Mouse (Mus musculus) mature B cell (primary cell): ENCODE results near the gene Pex3.
"Not testable (repeated sequence)": the region's sequence is repeated elsewhere in the genome, so short reads cannot be mapped to it uniquely, and the experiment has no call there.

Experiments used
- in situ Hi-C: fragments of 300-500 bp; cut with MboI; formaldehyde crosslinking; loops from 2 replicates; pipeline ENCODE4 v1.14.3; 2019

Gene Pex3

GRCm38 (mm10) chr10:13536706-13537105 is 16.2 kb downstream of the Pex3 start:
- in situ Hi-C loops: no loop called here

GRCm38 (mm10) chr10:13534751-13535150 is 18.2 kb downstream of the Pex3 start:
- in situ Hi-C loops: no loop called here

GRCm38 (mm10) chr10:13528155-13528554 is 24.8 kb downstream of the Pex3 start:
- in situ Hi-C loops: no loop called here

GRCm38 (mm10) chr10:13521857-13522256 is 31.1 kb downstream of the Pex3 start:
- in situ Hi-C loops: no loop called here

- in situ Hi-C loops: no loop called here
Observed at GRCm38 (mm10) chr10:13502371-13502770, 50.6 kb downstream of the Pex3 start.

- in situ Hi-C loops: not testable (repeated sequence)
Observed at GRCm38 (mm10) chr10:13501533-13501932, 51.4 kb downstream of the Pex3 start.

GRCm38 (mm10) chr10:13500938-13501496 is 51.9 kb downstream of the Pex3 start:
- in situ Hi-C loops: no loop called here

- in situ Hi-C loops: no loop called here
Observed at GRCm38 (mm10) chr10:13500473-13500872, 52.5 kb downstream of the Pex3 start.

GRCm38 (mm10) chr10:13499331-13499730 is 53.6 kb downstream of the Pex3 start, which contains the start of gene Fuca2:
TSS of gene Fuca2 (plus strand) at chr10:13499540.
- in situ Hi-C loops: no loop called here

GRCm38 (mm10) chr10:13496315-13496714 is 56.6 kb downstream of the Pex3 start:
- in situ Hi-C loops: no loop called here

GRCm38 (mm10) chr10:13493978-13494686 is 58.8 kb downstream of the Pex3 start:
- in situ Hi-C loops: no loop called here

GRCm38 (mm10) chr10:13489671-13490070 is 63.3 kb downstream of the Pex3 start:
- in situ Hi-C loops: no loop called here

- in situ Hi-C loops: no loop called here
Observed at GRCm38 (mm10) chr10:13485958-13486357, 67.0 kb downstream of the Pex3 start.

GRCm38 (mm10) chr10:13479341-13479740 is 73.6 kb downstream of the Pex3 start:
- in situ Hi-C loops: no loop called here

GRCm38 (mm10) chr10:13475121-13475520 is 77.8 kb downstream of the Pex3 start:
- in situ Hi-C loops: no loop called here

- in situ Hi-C loops: no loop called here
Observed at GRCm38 (mm10) chr10:13474568-13474955, 78.4 kb downstream of the Pex3 start.
